Mouse (Mus musculus): ENCODE results near the gene Btg3. TPM values are rescaled to one million over a fixed set of nuclear protein-coding genes. Genes with fewer than 3 reads are reported as not detected.

Gene Btg3
- polyA plus RNA-seq (2015; fragmentation: Nextera tagmentation; extraction: Ambion mirVana), result 42.9 and 45.7 TPM in 2 replicates

- no peaks in the 10 kb centered on the region for H3K27me3 ChIP-seq
- H3K4me2 ChIP-seq (replicated peaks), result peak within 1 kb of the TSS; percentile 76
- peak; percentile 97 for ATAC-seq (ENCODE audit: low FRiP score, low read depth)
- H3K36me3 ChIP-seq, result peaks cover 10% of the 10 kb centered on the region
- H3K9ac ChIP-seq, result peak within 1 kb of the TSS; percentile 95
- H3K4me1 ChIP-seq, result peaks cover 19% of the 10 kb centered on the region
- H3K9me3 ChIP-seq, result no peaks in the 10 kb centered on the region
- H3K4me3 ChIP-seq, result peak within 1 kb of the TSS; percentile 92
- peak within 1 kb of the TSS; percentile 81 for H3K27ac ChIP-seq
- 5% methylated on average over 33 of the region's 57 CpGs for WGBS
Measured at GRCm38 (mm10) chr16:78376745-78377570, at the start of gene Btg3. Gene Btg3 (minus strand): TSS chr16:78377192.

DNA sequence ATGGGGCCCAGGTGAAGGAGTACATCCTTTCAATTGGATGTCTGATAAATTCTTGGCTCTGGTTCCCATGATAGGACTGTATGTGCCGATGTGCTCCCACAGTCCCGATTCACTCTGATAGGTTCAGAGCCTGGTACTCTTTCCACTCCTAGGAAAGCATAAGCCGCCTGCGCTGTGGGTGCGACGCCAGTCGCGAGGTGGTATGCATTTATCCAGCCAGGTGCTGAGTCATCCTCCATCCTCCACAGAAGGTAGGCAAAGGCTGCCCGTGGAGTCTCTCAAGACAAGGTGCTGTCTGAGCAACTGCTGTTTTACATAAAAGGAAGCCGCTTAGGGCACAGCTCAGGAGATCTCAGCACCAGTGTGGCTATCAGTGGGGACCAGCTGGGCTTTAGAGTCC, 40.7 kb upstream of the Btg3 start:
- 62% methylated on average over 10 of the region's 10 CpGs for WGBS
- Histone ChIP-seq H3K27ac (no peak overlapping the region), H3K36me3 (no peaks in the 10 kb centered on the region), H3K27me3 (no peaks in the 10 kb centered on the region), H3K4me3 (no peak overlapping the region), H3K9ac (no peak overlapping the region), H3K9me3 (no peaks in the 10 kb centered on the region; the same call in 1 of the 2 replicates), H3K4me1 (no peaks in the 10 kb centered on the region), H3K4me2 (replicated peaks) (no peak overlapping the region)
- no peak for ATAC-seq (ENCODE audit: low FRiP score, low read depth)

DNA sequence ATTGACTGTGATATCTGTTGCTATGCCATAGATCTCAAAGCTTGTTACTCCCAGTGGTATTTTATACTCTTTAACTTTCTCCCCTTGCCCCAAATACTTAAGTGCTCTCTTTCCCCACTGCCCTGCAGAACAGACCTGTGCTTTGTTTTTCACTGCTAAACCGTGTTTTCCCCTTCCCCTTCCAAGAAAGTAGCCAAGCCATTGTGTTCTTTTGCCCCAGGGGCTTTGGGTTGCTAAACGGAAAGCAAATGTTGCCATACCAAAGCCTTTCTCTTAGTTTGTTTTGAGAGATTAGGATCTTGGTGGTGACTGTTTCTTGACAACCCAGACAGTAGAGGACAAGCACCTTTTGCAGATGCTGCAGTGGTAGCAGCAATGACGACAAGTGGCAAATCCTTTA, 39.5 kb upstream of the Btg3 start:
- Histone ChIP-seq H3K4me1 (0 out of 2 replicates have a peak, but pooled peaks cover 6% of the 10 kb centered on the region), H3K9ac (no peak overlapping the region), H3K36me3 (no peaks in the 10 kb centered on the region), H3K27me3 (no peaks in the 10 kb centered on the region), H3K4me2 (replicated peaks) (no peak overlapping the region), H3K4me3 (no peak overlapping the region), H3K9me3 (no peaks in the 10 kb centered on the region), H3K27ac (no peak overlapping the region)
- WGBS, result 11% methylated on average over 3 of the region's 3 CpGs
- no peak for ATAC-seq (ENCODE audit: low FRiP score, low read depth)

GRCm38 (mm10) chr16:78409991-78410390, 33.0 kb upstream of the Btg3 start:
- 86% methylated on average over 10 of the region's 10 CpGs for WGBS
- H3K9me3 ChIP-seq, result no peaks in the 10 kb centered on the region
- H3K36me3 ChIP-seq, result no peaks in the 10 kb centered on the region
- H3K9ac ChIP-seq, result no peak overlapping the region
- H3K27ac ChIP-seq, result no peak overlapping the region
- H3K4me1 ChIP-seq, result 0 out of 2 replicates have a peak, but pooled peaks cover 6% of the 10 kb centered on the region
- no peak for ATAC-seq (ENCODE audit: low FRiP score, low read depth)
- no peak overlapping the region for H3K4me2 ChIP-seq (replicated peaks)
- no peak overlapping the region for H3K4me3 ChIP-seq
- H3K27me3 ChIP-seq, result no peaks in the 10 kb centered on the region

DNA sequence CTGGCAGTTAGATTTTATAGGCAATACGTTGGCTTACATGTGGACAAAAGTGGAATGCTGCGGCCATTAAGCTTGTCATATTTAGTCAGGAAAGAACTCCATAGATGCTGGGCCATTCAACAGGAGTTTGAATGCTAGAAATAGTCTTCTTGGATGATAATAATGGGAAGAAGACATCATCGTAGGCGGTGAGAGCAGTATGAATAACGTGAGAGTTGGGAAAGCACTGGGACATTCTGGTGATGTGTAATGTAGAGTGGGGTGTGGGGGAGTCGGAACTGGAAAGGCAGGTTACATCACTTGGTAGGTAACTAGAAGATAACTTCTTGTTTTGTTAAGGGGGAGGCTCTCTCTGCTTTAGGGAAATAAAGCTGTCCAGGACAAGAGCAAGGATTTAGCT, 30.9 kb upstream of the Btg3 start:
- no peak overlapping the region for H3K4me2 ChIP-seq (replicated peaks)
- H3K27ac ChIP-seq, result no peak overlapping the region
- 0 out of 2 replicates have a peak, but pooled peaks cover 6% of the 10 kb centered on the region for H3K4me1 ChIP-seq
- whole genome bisulfite sequencing, result 90% methylated on average over 6 of the region's 6 CpGs
- no peak overlapping the region for H3K9ac ChIP-seq
- ATAC-seq (ENCODE audit: low FRiP score, low read depth), result no peak
- no peak overlapping the region for H3K4me3 ChIP-seq
- no peaks in the 10 kb centered on the region for H3K36me3 ChIP-seq
- H3K27me3 ChIP-seq, result no peaks in the 10 kb centered on the region
- H3K9me3 ChIP-seq, result no peaks in the 10 kb centered on the region

DNA sequence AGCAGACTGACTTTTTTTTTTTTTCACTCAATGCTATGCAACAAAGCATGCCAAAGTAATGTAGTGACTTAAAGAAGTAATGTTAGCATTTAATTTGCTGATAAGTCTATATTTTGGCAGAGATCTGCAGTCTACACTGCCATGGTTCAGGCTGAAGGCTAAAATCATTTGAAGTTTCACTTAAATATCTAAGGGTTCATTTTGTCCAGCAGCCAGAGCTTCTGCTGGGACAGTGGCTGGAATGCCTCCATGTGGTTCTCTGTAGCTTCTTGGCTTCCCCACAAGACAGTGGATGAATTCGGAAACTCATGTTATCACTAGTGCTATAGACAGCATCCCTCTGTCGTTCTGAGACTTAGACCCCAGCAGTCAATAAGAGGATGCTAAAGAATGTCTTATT, 29.7 kb upstream of the Btg3 start:
- no peaks in the 10 kb centered on the region for H3K9me3 ChIP-seq
- no peaks in the 10 kb centered on the region for H3K27me3 ChIP-seq
- no peaks in the 10 kb centered on the region for H3K4me1 ChIP-seq
- H3K9ac ChIP-seq, result no peak overlapping the region
- no peak overlapping the region for H3K27ac ChIP-seq
- no peak overlapping the region for H3K4me3 ChIP-seq
- H3K36me3 ChIP-seq, result no peaks in the 10 kb centered on the region
- H3K4me2 ChIP-seq (replicated peaks), result no peak overlapping the region
- 81% methylated on average over 2 of the region's 2 CpGs for WGBS
- no peak for ATAC-seq (ENCODE audit: low FRiP score, low read depth)

DNA sequence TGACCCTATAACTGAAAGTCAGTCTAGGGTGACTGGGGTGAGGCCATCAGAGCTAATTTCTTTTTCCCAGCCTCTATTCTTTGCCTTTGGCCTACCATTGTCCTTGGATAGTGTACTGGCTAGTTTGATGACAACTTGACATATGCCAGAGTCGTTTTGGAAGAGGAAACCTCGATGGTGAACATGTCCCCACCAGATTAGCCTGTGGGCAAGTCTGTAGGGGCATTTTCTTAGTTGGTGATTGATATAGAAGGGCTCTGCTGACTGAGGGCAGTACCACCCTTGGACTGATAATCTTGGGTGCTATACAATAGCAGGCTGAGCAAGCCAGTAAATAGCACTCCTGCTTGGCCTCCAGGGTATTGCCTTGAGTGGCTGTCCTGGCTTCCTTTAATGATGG, 25.3 kb upstream of the Btg3 start:
- H3K4me1 ChIP-seq, result no peaks in the 10 kb centered on the region
- H3K4me2 ChIP-seq (replicated peaks), result no peak overlapping the region
- H3K9me3 ChIP-seq, result no peaks in the 10 kb centered on the region
- 48% methylated on average over 2 of the region's 2 CpGs for WGBS
- ATAC-seq (ENCODE audit: low FRiP score, low read depth), result no peak
- no peaks in the 10 kb centered on the region for H3K27me3 ChIP-seq
- no peak overlapping the region for H3K4me3 ChIP-seq
- H3K9ac ChIP-seq, result no peak overlapping the region
- no peaks in the 10 kb centered on the region for H3K36me3 ChIP-seq
- no peak overlapping the region for H3K27ac ChIP-seq

GRCm38 (mm10) chr16:78399423-78399822, 22.4 kb upstream of the Btg3 start:
- H3K4me1 ChIP-seq, result 0 out of 2 replicates have a peak, but pooled peaks cover 3% of the 10 kb centered on the region
- H3K4me2 ChIP-seq (replicated peaks), result no peak overlapping the region
- no peak for ATAC-seq (ENCODE audit: low FRiP score, low read depth)
- H3K9me3 ChIP-seq, result no peaks in the 10 kb centered on the region
- no peaks in the 10 kb centered on the region for H3K27me3 ChIP-seq
- no peaks in the 10 kb centered on the region for H3K36me3 ChIP-seq
- no peak overlapping the region for H3K27ac ChIP-seq
- H3K9ac ChIP-seq, result no peak overlapping the region
- WGBS, result 86% methylated on average over 3 of the region's 3 CpGs
- no peak overlapping the region for H3K4me3 ChIP-seq

DNA sequence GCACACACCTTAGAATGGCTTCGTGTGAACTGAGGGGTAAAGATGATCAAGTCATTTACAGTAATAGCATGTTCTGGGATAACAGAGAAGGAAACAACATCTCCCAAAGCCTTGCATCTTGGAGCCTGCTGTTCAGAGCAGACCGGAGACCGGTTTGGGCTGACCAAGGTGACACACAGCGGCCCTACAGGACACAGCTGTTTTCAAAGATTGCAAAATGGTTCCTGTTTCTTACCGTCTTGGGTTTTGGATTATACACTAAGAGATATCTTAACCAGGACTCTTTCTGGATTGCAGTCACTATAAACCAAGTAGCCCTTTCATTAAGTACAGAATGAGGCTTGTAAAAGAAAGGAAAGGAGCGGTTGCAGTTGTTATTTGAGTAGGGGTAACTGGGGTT, 21.7 kb upstream of the Btg3 start:
- ATAC-seq (ENCODE audit: low FRiP score, low read depth), result no peak
- Histone ChIP-seq H3K27me3 (no peaks in the 10 kb centered on the region), H3K4me2 (replicated peaks) (no peak overlapping the region), H3K4me1 (0 out of 2 replicates have a peak, but pooled peaks cover 3% of the 10 kb centered on the region), H3K9me3 (no peaks in the 10 kb centered on the region), H3K27ac (no peak overlapping the region), H3K4me3 (no peak overlapping the region), H3K36me3 (no peaks in the 10 kb centered on the region), H3K9ac (no peak overlapping the region)
- 69% methylated on average over 6 of the region's 6 CpGs for WGBS

- Histone ChIP-seq H3K4me1 (no peaks in the 10 kb centered on the region), H3K36me3 (no peaks in the 10 kb centered on the region), H3K27ac (no peak overlapping the region), H3K27me3 (no peaks in the 10 kb centered on the region), H3K4me2 (replicated peaks) (no peak overlapping the region), H3K9me3 (no peaks in the 10 kb centered on the region), H3K4me3 (no peak overlapping the region), H3K9ac (no peak overlapping the region)
- ATAC-seq (ENCODE audit: low FRiP score, low read depth), result no peak
- 68% methylated on average over 2 of the region's 2 CpGs for WGBS
Measured at GRCm38 (mm10) chr16:78391354-78391753, 14.4 kb upstream of the Btg3 start.

DNA sequence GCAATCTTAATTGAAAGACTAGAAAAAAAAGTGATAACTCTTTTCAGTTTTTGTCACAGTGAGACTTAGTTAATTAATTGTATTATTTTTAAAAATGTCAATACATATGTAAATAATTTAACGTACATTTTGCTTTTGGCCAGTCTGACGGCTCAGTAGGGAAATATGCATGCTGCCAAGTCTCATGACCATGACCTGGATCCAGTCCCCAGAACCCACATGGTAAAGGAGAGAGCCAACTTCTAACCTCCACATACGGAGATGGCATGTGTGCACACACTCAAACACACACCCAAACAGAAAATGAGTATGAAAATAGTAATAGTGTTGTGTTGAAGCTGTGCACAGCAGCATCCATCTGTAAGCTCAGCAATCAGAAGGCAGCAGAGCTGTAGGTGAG, 13.0 kb upstream of the Btg3 start:
- WGBS, result 74% methylated on average over 3 of the region's 3 CpGs
- no peak for ATAC-seq (ENCODE audit: low FRiP score, low read depth)

DNA sequence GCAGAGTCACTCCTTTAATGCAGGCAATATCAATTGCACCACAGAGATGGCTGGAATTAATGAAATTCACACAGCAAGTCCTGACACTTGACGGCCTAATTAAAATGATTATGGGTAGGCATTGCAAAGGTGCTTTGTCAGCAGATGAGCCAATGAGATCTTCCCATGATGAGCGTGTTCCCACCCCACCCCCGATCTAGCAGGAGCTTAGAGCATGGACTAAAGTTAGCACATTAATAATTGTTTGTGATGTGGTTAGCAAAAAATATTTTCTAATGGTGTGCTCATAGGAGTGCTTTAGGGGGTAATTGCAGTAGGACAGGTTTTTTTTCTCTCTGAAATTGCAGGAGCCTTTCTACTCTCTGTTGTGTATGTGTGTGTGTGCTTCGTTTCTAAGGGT, 12.1 kb upstream of the Btg3 start:
- Histone ChIP-seq H3K27me3 (no peaks in the 10 kb centered on the region), H3K9me3 (no peaks in the 10 kb centered on the region), H3K4me2 (replicated peaks) (no peak overlapping the region), H3K4me1 (no peaks in the 10 kb centered on the region), H3K27ac (no peak overlapping the region), H3K9ac (no peak overlapping the region), H3K4me3 (no peak overlapping the region), H3K36me3 (no peaks in the 10 kb centered on the region)
- WGBS, result 64% methylated on average over 4 of the region's 4 CpGs
- no peak for ATAC-seq (ENCODE audit: low FRiP score, low read depth)

More for the DNA sequence above, 13.0 kb upstream of the Btg3 start:
- H3K27me3 ChIP-seq, result no peaks in the 10 kb centered on the region
- no peaks in the 10 kb centered on the region for H3K4me1 ChIP-seq
- no peaks in the 10 kb centered on the region for H3K36me3 ChIP-seq
- no peaks in the 10 kb centered on the region for H3K9me3 ChIP-seq
- H3K9ac ChIP-seq, result no peak overlapping the region
- H3K27ac ChIP-seq, result no peak overlapping the region
- no peak overlapping the region for H3K4me2 ChIP-seq (replicated peaks)
- H3K4me3 ChIP-seq, result no peak overlapping the region

DNA sequence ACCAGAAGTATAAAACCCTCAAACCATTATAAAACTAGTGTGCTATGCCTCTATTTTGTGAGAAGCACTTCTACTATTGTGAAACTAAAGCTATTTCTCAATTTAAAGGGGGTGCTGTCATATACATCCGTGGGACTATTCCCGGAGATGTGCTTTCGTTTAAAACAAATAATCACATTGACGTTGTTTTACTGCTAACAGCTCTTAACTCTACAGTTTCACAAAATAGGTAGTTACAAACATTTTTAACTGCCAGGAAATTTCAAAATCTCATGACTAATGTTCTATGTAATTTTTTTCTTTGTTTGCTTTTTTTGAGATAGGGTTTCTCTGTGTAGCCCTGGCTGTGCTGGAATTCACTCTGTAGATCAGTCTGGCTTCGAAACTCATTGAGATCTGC, 1.5 kb upstream of the Btg3 start:
- WGBS, result 92% methylated on average over 5 of the region's 5 CpGs
- no peak for ATAC-seq (ENCODE audit: low FRiP score, low read depth)
- H3K4me3 ChIP-seq, result no peak overlapping the region
- H3K9ac ChIP-seq, result no peak overlapping the region
- no peaks in the 10 kb centered on the region for H3K36me3 ChIP-seq
- no peaks in the 10 kb centered on the region for H3K9me3 ChIP-seq
- H3K4me1 ChIP-seq, result peaks cover 19% of the 10 kb centered on the region
- H3K27me3 ChIP-seq, result no peaks in the 10 kb centered on the region
- H3K4me2 ChIP-seq (replicated peaks), result no peak overlapping the region
- no peak overlapping the region for H3K27ac ChIP-seq

Measured in limb, embryonic 13.5 days (tissue).